Mouse (Mus musculus): ENCODE results near the gene Vwa2.

Gene Vwa2

GRCm38 (mm10) chr19:56908472-56909270 is 34.6 kb downstream of the Vwa2 start:
- peak; percentile 23 for DNase-seq (ENCODE audit: low read depth)

DNA sequence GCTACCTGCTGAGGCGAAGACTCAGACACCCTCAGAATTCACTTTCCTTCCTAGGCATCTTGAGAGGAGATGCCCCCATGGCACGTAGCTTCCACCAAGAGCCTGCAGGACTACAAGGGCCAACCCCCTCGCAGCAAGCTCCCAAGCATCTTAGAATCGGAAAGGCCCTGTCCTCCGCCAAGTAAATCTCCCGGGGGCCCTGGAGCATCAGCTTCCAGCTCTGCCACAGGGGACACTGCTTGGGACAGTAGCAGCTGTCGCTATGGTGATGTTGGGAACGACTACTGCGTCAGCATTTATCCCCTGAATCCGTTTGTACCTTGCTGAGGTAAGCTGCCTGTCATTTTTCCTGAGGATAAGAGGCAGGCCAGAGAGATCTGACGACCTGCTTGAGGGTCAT is 36.5 kb downstream of the Vwa2 start:
- no peak for DNase-seq (ENCODE audit: low read depth)

- DNase-seq (ENCODE audit: low read depth): no peak
Observed at GRCm38 (mm10) chr19:56913761-56914160, 39.7 kb downstream of the Vwa2 start.

DNA sequence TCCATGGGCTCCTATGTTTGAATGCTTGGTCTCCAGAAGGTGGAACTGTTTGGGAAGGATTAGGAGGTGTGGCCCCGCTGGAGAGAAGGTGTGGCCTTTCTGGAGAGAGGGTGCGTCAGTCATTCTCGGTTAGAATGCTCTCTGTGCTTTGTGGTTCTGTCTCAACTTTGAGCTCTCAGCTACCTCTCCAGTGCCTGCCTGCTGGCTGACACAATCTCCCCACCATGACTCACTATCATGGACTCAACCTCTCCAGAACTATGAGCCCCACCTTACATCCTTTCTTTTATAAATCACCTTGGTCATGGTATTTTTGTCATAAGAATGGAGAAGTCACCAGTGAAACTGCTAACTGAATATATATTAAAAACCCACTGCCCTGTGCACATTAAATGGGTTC is 40.6 kb downstream of the Vwa2 start:
- DNase-seq (ENCODE audit: low read depth): no peak

- DNase-seq (ENCODE audit: low read depth): no peak
Observed at GRCm38 (mm10) chr19:56915084-56915483, 41.0 kb downstream of the Vwa2 start.

GRCm38 (mm10) chr19:56919628-56920027 is 45.6 kb downstream of the Vwa2 start:
- DNase-seq (ENCODE audit: low read depth): peak; percentile 55

DNA sequence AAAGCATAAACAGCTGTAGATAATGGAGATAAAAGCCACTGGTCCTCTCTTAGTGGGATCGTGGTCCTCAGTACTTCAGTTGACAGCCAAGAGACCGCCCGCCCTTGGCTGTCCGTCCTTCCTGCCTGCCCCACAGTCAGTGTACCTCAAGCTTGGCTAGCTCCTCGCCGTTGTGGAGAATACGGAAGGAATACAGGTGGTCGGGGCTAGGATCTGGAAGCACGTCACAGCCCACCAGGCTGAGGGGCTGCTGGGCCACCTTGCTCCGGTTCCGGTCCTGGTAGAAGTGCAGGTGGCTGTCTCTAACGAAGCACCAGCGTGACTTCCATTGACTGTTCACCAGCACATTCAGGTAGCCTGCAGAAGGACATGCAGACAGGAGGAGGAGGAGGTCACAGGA is 46.2 kb downstream of the Vwa2 start:
- no peak for DNase-seq (ENCODE audit: low read depth)

DNA sequence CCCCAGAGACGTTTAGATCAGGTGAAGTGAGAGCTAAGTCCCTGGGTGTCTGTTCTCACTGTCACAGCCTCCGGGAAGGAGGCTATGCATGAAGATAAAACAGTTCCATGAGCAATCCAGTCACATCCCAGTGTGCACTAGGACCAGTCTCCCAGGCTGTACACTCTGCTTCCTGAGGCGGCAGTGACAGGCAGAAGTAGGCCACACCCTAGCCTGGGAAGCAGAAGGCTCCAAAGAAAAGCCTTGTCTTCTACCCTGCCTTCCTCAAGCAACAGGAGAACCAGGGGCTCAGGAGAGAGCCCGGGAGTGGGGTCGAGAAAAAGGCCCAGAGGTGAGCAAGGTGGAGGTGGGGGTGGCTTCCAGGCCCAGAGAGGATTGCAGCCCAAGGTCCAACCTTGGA is 47.7 kb downstream of the Vwa2 start:
- DNase-seq (ENCODE audit: low read depth): no peak

GRCm38 (mm10) chr19:56929392-56929791 is 55.3 kb downstream of the Vwa2 start:
- no peak for DNase-seq (ENCODE audit: low read depth)

DNA sequence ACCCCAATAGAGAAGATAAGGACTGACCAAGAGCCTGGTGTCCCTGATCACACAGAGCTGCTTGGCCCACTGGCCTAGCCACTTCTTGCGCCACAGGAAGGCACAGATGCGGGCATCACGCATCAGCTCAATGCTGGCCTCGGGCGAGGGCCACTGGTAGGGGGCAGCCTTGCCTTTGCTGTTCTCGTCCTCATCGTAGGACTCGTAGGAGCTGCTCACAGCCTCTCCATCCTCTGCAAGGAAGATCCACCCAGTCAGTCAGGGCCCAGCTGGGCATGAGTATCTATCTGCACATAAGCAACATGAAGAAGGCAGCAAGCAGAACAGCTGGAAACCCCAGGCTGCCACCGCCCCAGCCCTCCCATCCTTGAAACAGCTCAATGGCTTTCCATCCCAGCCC is 56.0 kb downstream of the Vwa2 start:
- no peak for DNase-seq (ENCODE audit: low read depth)

- DNase-seq (ENCODE audit: low read depth): no peak
Observed at GRCm38 (mm10) chr19:56933800-56934199, 59.8 kb downstream of the Vwa2 start.

GRCm38 (mm10) chr19:56935111-56935510 is 61.1 kb downstream of the Vwa2 start:
- no peak for DNase-seq (ENCODE audit: low read depth)

DNA sequence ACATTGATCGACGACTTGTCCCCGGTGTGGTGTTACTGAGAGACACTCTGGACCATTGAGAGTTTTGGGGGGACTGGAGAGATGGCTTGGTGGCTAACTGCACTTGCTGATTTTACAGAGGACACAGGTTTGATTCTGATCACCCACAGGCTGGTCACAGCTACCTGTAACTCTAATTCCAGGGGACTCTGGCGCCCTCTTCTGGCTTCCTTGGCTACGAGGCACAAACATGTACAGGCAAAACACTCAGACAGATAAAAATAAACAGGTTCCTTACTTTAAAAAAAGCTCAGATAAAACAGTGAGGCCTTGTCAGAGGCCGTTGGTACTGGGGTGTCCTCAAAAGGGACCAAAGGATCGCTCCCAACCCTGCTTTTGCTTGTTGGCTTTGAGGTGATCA is 61.7 kb downstream of the Vwa2 start:
- no peak for DNase-seq (ENCODE audit: low read depth)

GRCm38 (mm10) chr19:56936253-56936652 is 62.2 kb downstream of the Vwa2 start:
- no peak for DNase-seq (ENCODE audit: low read depth)

GRCm38 (mm10) chr19:56937911-56938310 is 63.9 kb downstream of the Vwa2 start:
- DNase-seq (ENCODE audit: low read depth): no peak

DNA sequence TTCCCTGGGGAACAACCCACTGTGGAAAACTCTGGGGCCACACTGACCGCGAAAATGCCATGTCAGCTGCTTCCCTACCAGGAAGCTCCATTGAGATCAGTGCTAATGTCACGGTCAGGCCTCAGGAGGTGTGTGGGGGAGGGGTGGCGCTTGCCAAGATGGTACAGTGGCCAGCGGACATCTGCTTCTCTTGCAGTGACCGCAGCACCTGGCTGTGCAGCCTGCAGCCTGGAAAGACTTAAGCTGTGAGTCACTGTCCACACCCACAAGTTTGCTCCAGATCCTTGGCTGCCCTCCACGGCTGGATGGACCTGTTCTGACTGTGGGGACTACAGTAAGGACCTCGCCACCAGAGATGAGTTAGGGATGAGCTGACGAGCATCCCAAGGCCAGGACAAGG is 65.8 kb downstream of the Vwa2 start:
- no peak for DNase-seq (ENCODE audit: low read depth)

DNA sequence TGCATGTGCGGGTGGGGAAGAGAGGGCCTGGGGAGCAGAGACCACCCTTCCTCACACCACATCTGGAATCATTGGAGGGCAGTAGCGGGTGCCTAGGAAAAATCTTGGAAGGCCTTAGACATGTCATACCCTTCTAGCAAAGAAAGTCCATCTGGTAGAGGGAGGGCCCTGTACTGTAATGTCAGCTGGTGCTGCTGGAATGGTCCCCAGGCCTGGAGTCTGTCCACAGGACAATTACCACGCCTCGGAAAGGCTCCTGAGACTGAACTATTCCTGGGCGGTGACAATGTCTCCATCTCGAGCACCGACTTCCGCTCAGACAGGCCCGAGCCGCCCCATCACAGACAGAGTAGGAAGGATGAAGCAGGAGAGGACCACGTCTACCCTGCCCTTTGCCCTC is 66.5 kb downstream of the Vwa2 start:
- no peak for DNase-seq (ENCODE audit: low read depth)

DNA sequence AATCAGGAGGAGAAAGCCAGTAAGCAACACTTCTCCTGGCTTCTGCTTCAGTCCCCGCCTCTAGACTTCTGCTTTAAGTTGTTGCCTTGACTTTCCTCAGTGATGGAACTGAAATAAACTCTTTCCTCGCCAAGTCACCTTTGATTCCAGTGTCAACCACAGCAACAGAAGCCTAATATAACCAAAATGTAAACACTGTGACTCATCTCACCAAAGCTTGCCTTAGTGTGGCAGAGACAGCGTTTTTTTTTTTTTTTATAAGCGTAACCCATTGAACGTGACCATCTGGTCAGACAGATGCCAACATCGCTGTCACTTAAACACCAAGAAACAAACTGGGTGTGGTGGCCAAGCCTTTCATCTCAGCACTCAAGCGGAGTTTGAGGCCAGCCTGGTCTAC is 68.2 kb downstream of the Vwa2 start:
- no peak for DNase-seq (ENCODE audit: low read depth)

DNA sequence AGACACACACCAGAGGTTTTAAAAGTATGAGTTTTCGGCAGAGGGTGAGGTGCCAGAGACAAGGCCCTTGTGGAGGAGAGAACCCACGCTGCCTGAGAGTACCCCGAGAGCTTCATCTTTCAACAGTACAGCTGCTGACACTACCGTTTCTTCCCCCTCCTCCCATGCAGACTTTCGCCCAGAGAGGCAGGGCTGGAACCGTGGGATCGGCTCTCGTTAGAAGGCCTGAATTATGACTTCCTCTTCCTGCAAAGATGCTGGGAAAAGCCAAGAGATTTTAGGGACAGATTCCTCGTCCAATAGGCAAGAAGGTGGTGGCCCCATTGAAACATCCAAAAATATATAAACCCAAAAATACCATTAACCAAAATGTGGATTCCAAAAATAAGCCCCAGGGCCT is 70.2 kb downstream of the Vwa2 start:
- no peak for DNase-seq (ENCODE audit: low read depth)

GRCm38 (mm10) chr19:56944826-56945225 is 70.8 kb downstream of the Vwa2 start:
- DNase-seq (ENCODE audit: low read depth): no peak

GRCm38 (mm10) chr19:56945621-56946020 is 71.6 kb downstream of the Vwa2 start:
- DNase-seq (ENCODE audit: low read depth): no peak

- no peak for DNase-seq (ENCODE audit: low read depth)
Observed at GRCm38 (mm10) chr19:56946277-56946676, 72.2 kb downstream of the Vwa2 start.

DNA sequence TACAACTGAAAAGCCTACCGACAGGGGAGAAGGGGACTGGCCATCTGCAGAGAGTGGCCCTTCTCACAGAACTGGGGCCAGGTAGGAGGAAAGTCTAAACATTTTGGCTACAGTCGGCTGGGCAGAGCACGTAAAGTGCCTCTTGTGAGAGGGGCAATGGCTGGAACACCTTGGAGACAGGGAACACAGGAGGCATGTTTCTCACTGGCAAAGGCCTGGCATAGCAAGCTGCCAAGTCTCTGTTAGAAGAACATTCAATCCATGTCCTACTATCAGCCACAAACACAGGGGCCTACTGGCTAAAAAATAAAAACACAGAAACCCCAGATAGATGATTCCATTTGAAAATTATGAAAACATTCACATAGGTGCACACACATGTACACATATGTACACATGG is 72.7 kb downstream of the Vwa2 start:
- no peak for DNase-seq (ENCODE audit: low read depth)

- no peak for DNase-seq (ENCODE audit: low read depth)
Observed at GRCm38 (mm10) chr19:56947971-56948610, 74.0 kb downstream of the Vwa2 start.
